Comparison of ENCODE assay signal across 8 mouse cellular contexts in the genomic region with DNA sequence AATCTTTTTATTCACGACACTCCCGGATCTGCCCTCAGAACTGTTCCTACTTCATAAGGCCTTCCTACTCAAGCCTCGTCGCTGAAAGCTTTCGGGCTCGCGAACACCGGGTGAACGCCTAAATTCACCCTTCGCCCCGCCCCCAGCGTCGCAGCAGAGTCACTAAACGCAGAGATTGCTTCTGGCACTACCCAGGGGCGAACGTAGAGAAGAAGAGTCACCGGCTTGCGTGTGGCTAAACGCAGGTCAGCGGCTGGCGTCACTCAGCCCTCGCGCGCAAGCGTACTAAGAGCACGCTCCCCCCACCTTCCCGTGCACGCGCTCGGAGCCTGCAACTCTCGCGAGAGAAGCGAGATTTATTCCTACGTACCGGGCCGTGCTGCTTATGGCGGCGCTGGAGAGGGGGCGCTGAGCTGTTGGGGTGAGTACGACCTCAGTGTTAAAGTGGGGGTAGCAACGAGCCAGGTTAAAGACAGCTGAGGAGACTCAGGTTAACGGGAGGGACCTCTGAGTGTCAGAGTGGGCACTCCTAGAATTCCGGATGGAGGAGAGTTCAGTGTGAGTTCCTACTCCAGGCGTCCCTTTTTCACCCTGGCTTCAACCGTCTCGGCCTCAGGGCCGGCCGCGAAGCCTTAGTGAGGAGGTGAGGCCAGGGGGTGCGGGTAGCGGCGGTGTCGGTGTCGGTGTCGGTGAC. TPM values are rescaled to one million over a fixed set of nuclear protein-coding genes. Genes with fewer than 3 reads are reported as not detected.
A peak's percentile ranks its signal among the peaks of the same experiment; 100 is the strongest.
DNase-seq lines count a peak whose midpoint lies in the region; ATAC-seq lines count a peak whose summit lies in the region.

A gene (plus strand): TSS at position 178 of the 694 bp plus-strand sequence.

- WGBS in hindbrain, embryonic 11.5 days = under 1% methylated on average over 55 of the region's 55 CpGs

- H3K4me1 ChIP-seq in hindbrain, embryonic 11.5 days (replicated peaks; ENCODE audit: control insufficient read depth, insufficient read depth, low read length) = no peaks in the 10 kb centered on the region

- no peaks in the 10 kb centered on the region for H3K9me3 ChIP-seq in hindbrain, embryonic 11.5 days (ENCODE audit: control insufficient read depth, low read length)

- H3K4me3 ChIP-seq in hindbrain, embryonic 11.5 days (ENCODE audit: low read depth, low read length) = peak within 1 kb of the TSS; percentile 97

- H3K9ac ChIP-seq in hindbrain, embryonic 11.5 days (ENCODE audit: low read depth, low read length) = peak within 1 kb of the TSS; percentile 99

- ATAC-seq in hindbrain, embryonic 11.5 days (ENCODE audit: low FRiP score) = peak; percentile 96

- H3K27me3 ChIP-seq in hindbrain, embryonic 11.5 days (ENCODE audit: control insufficient read depth, insufficient read depth, low read length) = no peaks in the 10 kb centered on the region

- H3K4me2 ChIP-seq in hindbrain, embryonic 11.5 days (replicated peaks; ENCODE audit: low read depth, low read length) = peak within 1 kb of the TSS; percentile 60

- peak within 1 kb of the TSS; percentile 95 for H3K27ac ChIP-seq in hindbrain, embryonic 11.5 days (ENCODE audit: low read depth, low read length)

- H3K36me3 ChIP-seq in hindbrain, embryonic 11.5 days (ENCODE audit: control insufficient read depth, insufficient read depth, low read length) = no peaks in the 10 kb centered on the region

- DNase-seq in Muller cell, postnatal 12 days (ENCODE audit: inconsistent ontology term) = peak; percentile 98
- DNase-seq in cerebellum, adult 9-11 months = peak; percentile 98
- DNase-seq in frontal cortex, adult 2 months (ENCODE audit: extremely low spot score in 1 of 2, low spot score in 1 of 2) = peak; percentile 95 to 99
- DNase-seq in hindbrain, embryonic 11.5 days (ENCODE audit: low spot score) = peak; percentile 99
- DNase-seq in layer of hippocampus, postnatal 10 days (ENCODE audit: low spot score in 2 of 2) = peak; percentile 95 to 97
- peak; percentile 98 for DNase-seq in lung, postnatal 10 days
- peak; percentile 95 for DNase-seq in ovary, postnatal 36 days (ENCODE audit: low spot score)
- DNase-seq in thymus, postnatal 25 days = peak; percentile 97

RNA-seq across cellular contexts. Expression of the gene that starts here (rescaled TPM):
- 88.3 and 91.6 TPM in 2 replicates for polyA plus RNA-seq in frontal cortex, adult 2 months (2012; rRNA removed)
- 561 and 569 TPM in 2 replicates for polyA plus RNA-seq in hindbrain, embryonic 11.5 days (2014; fragmentation: Nextera tagmentation; extraction: Ambion mirVana)
- total RNA-seq in layer of hippocampus, postnatal 10 days (2021) = 100 to 1,000 TPM; 283 to 289 TPM

Comparison
In these comparisons a context has a peak if more than half of its experiments do, and no peak if none do; other contexts are left out.
1. Peak in every context shown above with its lines: DNase-seq, ATAC-seq, H3K4me3 ChIP-seq and H3K27ac ChIP-seq.